Mouse (Mus musculus) ovary, postnatal 10 days (tissue): ENCODE measurements at regions not wholly inside any gene's neighbourhood (a gene's known extent, or its start where the extent isn't known, plus 50 kb on each side); places are given as distances from the start of the nearest gene placed in this dataset.
"Not testable (repeated sequence)": the region's sequence is repeated elsewhere in the genome, so short reads cannot be mapped to it uniquely, and the experiment has no call there.

Source experiments
- DNase-seq: peaks from one replicate; pipeline ENCODE4 v3.0.0; 2022; ENCODE audit warnings: low spot score

DNA sequence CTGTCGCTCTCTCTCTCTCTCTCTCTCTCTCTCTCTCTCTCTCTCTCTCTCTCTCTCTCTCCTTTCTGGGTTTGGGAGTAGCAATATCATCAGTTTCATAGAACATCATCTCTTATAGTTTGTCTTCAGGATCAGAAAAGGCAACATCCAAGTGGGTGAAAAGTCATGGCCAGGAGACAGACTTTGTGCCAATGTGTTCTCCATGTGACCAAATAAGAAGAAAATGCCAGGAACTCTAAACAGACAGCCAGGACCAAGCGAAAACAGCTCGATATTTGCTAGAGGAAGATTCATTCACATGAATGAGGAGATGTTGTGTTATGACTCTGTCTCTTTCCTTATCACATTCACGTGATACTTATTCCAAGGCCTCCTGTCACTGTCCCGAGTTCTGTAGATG lies 1332.8 kb upstream of the A1bg start:
- DNase-seq: no peak

DNA sequence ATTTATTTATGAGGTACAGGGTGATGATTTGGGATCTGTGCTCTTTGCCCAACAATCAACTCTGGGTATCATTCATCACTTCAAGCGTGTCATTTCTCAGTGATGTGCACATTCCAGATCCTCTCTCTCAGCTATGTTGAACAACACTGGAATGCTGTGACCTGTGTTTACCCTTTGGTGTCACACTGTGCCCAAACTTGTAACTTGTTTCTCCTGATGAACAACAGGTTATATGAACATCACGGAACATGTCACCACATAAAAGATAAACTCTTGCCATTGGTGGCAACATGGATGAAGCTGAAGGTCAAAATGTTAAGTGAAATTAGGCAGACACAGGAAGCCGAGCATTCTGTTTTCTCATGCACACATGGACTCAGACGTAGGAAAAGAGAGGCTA lies 1330.9 kb upstream of the A1bg start:
- no peak for DNase-seq

DNA sequence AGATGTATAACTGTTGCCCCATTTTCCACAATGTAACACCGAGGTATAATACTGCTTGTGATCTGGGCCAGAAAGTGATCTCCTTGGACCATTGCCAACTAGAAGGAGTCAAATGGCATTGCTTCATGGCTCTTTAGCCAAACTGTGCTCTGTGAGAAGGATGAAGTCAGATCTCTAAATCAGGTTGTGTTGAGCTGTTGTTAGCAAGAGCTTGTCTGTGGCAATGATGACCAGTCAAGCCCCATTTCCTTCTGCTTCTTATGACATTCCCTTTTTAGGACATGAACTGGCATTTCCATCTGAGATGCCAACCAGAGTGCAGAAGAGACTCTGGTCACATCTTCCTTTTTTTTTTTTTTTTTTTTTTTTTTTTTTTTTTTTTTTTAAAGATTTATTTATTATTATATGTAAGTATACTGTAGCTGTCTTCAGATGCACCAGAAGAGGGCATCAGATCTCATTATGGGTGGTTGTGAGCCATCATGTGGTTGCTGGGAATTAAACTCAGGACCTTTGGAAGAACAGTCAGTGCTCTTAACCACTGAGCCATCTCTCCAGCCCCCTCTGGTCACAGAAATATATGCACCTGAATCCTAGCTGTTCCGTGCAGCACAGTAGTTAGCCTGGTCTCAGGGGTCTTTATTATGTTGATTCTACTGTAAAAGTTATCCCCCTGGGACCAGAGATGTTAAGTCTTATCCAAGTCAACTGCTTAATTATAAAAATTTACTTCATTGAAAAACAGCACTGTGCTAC lies 1329.4 kb upstream of the A1bg start:
- DNase-seq: not testable (repeated sequence)

DNA sequence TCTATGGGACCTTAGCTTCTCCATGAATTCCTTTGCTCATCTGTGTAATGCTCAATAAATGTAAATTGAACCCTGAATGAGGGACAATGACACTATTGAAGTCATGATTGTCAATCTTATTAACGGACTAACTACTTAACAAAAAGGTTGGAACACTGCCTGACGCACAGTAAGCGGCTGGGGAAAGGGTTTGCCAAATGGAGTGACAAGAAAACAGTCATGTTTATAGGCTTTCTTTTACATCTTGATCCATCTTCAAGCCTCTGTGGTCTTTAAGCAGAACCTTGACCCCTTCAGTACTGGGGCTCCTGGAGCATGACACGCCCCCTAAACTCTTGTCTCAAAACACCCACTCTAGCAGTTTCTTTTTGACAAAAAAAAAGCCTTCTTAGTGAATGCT lies 1326.6 kb upstream of the A1bg start:
- DNase-seq: no peak

DNA sequence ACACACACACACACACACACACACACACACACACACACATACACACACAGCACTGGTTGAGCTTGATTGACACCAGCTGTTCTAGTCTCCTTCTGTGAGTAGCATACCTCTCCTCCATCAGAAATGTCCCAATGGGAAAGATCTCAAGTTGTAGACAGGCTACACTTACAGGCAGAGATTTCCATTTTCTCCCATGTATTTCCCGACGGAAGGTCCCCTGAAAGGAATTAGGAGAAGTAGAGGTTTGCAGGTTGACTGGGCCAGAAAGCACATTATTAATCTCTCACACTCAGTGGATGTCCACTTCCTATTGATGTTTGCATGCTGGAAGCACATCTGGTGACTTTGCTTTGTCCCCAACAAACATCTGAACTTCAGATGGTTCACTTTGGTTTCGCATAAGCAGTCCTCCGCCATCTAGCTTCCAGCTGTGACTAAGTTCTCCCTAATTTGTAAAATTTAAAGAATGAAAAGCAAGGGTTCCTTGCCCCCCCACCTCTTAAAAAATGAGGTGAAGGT lies 1323.8 kb upstream of the A1bg start:
- DNase-seq: no peak

DNA sequence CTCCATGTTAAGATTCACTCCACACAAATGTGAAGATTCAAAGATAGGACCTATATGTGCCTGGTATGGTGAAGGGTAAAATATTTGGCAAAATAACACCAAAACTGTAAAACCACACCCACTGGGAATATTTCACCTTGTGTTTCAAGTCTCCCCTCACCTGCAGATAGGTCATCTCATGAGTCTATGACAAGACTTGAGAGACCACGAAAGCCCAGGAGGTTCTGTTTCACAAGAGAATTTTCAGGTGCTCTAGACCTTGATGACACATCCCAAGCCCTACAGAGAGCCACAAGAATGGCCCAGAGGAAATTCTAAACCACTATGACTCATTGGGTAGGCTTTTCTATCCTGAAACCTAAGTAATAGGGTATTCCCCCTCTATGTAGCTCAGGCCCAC lies 1322.4 kb upstream of the A1bg start:
- no peak for DNase-seq

DNA sequence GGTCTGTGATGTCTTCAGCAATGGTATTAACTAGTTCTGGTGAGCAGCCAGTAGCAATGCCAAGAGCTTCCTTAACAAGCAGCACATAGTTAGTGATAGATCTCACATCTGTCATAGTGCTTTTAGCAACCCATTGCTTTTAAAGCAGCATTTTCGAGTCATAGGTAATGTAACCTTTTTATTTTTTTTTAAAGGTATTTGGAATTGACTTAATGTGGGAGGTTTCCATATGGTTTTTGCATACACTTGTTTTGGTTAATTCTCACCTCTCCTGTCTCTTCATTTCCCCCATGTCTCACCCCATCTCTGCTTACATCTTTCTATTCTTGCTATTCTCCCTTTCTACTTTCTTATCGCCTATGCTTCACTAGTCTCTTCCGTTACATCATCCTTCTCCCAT lies 1322.0 kb upstream of the A1bg start:
- DNase-seq: no peak

DNA sequence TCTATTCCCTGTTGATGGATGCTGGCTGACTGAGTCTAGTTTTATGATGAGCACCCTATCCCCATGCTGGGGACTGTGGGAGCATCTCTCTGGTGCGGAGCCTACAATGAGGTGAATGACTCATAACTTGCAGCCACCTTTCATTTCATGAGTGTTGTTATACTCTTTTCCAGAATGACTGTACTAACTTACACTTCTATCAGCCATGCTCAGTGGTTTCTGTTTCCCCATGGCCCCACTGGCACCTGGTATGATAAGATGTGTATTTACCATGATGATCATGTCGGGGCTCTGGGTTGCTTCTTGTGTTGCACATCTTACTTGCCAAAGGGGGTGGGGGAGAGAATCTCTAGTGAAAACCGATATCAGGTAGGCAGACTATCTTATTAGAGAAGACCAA lies 1317.2 kb upstream of the A1bg start:
- DNase-seq: no peak

DNA sequence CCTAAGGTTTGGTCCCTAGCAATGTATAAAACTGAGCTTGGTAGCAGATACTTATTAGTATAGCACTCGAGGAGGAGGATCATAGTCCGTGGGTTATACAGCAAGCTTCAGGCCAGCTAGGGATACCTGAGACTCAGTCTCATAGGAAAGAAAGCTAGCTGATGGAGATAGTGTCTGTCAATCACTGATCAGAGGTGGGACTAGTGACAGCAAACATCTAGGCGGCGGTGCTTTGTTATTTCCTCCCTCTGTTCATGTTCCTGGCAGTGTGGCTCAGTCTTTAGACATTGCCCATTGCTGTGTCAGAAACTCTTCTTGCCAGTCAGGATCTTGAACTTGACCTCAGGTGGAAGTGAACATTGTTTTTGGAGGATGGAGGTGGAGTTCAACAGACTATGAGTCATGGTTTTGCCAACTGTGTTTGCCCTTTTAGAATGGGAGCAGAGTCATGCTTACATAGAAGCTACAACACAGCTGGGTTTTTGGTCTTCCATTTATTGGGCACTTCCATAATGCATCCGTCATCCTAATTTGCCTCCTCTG lies 1315.8 kb upstream of the A1bg start:
- no peak for DNase-seq

DNA sequence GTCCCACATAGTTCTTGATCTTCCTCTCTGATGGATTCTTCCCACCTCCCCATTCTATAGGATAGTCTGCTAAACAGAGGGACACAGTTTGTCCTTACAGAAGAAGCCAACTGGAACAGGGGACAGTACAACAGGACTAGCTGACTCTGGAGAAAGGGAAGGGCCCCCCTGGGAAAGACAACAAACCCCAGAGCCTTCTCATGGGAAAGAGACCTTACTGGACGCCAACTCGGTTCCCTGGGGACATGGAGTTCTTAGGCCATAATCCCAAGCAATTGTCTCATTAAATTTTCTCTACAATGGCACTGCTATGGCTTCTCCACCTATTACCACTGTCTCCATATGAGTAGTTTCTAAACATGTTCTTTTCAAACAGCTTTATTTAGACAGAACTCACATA lies 1313.2 kb upstream of the A1bg start:
- no peak for DNase-seq

DNA sequence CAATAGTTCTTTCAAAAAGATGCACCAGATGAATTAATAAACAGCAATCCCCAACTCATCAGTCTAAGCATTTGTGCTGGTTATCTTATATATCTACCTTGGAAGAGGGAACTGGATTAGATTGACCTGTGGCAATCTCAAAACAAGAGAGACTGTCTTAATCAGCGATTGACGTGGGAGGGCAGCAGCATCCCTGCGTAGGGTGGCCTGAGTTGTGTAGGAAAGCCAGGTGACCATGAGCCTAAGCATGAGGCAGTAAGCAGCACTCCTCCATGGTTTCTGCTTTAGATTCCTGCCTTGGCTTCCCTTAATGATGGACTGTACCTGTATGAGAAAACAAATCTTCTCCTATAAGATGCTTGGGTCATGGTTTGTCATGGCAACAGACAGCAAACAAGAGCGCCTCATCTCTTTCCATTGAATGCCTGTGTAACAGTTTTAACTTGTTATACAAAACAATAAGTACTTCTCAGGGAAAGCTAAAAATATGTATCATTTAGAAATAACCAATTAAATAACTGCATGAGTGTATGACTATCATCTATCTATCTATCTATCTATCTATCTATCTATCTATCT lies 1311.5 kb upstream of the A1bg start:
- no peak for DNase-seq

DNA sequence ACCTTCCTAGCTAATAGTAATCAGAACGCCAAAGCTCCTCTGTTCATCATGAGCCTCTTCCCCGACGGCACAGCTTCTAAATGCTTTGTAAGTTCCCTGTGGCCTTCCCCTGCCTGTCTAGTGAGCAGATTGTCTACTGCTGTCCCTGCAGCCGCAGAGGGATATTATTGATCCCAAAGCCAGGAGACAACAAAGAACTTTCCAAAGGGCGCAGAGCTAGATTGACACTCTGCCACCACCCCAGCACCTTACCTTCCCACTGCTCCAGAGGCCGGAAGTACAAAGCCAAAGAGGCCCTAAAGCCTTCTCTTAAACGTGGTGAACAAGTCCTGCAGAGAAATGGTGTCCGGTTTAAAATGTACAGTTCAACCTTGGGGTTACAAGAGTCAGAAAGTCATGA lies 1310.3 kb upstream of the A1bg start:
- no peak for DNase-seq

DNA sequence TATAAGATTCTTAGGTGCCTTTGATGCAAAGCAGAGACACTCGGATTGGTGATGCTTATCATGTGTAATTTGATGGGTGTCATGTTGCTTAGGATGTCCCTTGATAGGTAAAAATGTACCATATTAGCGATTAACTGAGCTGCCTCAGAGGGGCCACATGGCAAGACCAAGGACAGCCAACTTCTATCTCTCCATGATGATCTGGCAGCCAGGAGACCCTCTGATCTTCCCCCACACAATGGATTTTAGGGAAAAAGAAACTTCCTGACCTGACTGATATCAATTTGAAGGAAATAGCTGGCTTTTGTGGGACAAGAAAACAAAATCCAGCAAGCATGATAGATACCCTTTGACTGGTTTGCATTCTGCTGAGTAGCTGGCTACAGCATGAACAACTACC lies 1308.9 kb upstream of the A1bg start:
- no peak for DNase-seq

DNA sequence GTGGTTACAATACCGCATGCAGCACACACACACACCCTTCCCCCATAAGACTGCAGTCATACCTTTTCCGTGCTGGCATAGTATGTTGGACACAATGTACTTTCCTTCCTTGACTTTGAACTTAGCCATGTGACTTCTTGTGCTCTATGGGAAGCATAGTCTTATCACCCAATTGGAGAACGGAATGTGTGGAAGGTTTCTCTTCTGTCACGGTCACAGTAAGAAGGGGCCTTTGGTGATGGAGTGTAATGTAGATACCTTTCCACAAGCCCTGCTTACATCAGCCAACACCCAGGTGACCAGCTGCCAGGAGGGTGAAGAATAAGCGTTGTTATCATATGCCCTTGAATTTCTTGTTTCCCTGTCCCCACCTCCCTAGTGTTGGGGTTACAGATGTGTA lies 1308.0 kb upstream of the A1bg start:
- DNase-seq: no peak

DNA sequence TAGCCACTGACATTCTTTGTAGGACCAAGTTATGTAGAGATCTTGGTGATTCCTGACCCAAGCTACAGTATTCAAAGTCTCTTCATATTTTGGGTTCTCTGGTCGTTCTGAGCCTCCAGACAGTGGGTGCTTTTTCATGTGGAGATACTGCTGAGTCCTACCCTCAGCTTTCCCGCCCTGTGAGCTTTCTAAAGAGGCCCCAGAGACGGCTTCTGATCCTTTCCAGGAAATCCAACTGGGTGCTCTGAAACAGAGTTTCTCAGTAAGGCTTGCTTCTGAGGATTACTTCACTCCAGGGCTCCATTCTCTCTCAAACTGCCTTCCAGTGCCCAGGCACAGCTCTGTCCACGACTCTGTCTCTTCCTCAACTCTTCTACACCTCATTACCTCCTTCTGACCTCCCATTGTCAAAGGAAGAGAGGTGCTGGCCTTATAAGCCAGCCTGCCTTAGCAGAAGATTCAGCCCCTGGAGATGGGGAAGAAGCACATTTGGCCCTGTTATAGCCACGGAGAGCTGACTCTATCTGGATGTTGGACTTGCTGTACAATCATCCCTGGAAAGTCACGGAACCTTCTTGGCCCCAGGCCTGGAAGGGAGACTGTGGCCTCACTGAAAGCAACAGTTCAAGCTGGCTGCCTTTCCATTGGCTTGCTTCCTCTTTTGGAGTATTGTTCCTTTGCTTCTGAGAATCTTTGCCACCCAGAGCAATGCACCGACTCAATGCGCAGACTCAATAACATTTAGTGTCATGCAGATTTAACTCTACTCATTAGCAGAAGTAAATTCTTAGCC lies 1306.9 kb upstream of the A1bg start:
- no peak for DNase-seq

DNA sequence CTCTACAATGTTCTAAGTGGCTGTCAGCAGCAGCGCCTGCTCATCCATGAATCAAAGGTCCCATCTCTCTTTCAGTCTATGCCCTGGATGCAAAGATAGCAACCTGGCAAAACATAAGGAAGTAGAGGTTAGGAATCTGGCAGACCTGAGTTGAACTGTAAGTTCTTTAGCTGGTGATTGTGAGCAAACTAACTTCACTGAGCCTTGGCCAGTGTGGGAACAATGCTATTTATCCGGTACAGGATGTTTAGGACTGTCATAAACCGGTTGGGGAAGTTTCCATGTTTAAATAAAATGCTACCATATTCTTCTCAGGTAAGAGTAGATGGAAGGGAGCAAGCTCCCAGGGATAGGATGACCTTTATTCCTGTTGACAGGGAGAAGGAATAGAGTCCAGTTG lies 1306.2 kb upstream of the A1bg start:
- DNase-seq: no peak

DNA sequence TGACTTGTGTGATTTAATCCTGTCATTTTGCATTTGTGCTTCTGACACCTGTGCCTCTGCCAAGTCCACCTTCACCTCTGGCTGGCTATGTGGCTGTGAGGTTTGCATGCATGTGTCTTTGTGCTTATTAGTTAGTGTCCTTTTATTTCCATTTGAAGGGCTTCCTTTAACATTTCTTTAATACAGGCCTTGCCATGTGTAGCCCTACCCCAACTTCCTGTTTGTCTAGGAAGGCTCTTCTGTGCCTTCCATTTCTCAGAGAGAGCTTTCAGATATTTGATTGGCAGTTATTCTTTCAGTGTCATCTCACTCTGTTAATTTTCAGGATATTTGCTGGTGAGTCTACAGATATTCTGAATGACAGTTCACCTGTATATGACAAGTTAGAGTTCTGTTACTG lies 1302.0 kb upstream of the A1bg start:
- no peak for DNase-seq

DNA sequence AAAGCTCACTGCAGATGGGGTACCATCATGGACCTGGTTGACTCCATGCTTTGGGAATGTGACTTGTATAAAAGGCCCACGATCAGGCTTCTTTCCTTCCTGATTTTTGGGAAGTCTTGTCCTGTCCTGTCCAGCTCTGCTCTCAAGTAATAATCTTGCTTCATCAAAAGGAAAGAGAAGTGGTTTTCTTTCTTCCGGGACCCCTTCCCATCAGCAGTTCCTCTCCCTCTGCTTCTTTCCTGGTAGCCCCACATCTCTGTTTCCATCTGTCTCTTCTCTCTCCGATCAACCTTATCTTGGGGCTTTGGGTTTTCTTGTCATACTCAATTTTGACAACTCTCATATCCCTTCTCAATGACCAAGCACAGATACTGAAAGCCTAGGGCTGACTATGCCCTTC lies 1301.4 kb upstream of the A1bg start:
- DNase-seq: no peak

DNA sequence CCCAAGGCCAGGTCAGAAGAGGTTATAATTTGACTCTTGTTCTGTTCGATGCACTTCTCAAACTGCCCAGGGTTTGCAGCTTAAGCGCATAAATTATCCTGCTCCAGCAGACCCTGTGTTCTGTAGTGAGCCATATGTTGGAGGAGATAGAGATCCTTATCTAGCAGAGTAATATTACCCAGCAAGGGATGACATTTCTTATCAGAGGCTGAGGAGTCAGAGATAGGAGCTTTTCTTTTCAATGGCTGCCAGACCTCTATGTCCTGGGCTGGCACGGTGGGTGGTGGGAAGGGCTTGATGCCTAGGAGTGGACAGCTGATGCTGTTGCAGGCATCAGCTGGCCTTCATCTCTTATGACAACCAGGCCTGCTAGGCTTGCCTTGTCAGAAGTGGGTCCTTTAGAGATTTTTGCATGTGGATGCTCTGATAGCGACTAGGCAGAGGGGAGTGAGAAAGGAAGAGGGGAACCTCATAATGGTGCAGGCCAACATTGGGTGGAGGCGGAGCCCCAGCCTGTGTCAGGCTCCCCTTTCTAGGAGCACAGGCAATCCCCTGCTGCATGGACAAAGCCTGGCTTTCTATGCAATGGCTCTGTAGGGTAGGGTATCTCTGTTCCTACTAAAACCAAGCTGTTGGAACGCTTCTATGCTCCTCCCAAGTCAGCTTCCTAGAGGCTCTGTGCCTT lies 1300.5 kb upstream of the A1bg start:
- DNase-seq: no peak

DNA sequence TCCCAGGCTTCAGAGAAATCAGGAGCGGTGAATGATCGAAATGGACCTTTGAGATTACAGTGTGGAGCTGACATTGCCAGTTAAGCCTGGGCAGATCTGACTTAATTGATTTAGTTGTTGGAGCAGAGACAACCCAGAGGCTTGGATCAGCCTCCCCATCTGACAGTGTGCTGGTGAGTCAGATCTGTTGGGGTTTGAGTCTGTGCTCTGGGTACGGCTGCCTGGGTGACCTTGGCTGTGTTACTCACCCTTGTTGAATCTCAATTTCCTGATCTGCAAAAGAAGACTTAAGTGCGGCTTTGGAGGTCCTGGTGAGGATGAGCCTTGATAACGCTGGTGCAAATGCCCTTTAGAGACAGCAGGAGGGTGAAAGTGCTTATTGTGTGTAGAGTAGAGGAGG lies 1299.9 kb upstream of the A1bg start:
- DNase-seq: no peak

DNA sequence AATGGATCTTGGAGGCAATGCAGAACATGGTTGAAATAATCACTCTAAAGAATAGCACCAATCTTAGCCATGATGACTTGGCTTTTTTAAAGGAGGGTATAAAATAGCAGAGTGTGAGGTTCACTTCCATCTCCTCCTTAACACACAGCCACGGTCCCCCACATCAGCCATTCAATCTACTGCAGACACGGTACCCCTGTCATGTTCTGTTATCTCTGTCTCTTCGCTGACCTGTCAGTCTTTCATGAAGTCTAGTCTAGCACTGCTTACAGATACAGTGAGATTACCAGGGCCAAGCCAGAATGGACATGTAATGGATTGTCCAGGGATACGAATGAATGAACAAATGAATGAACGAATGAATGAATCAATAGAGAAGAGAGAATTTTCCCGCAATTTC lies 1299.4 kb upstream of the A1bg start:
- no peak for DNase-seq
